Mouse (Mus musculus): ENCODE measurements around the gene Pcsk2.

The Pcsk2 gene

GRCm38 (mm10) chr2:143545758-143546246 lies at the start of gene Pcsk2:
Pcsk2 (plus strand) TSS chr2:143546156.
- peak; percentile 87 for DNase-seq

GRCm38 (mm10) chr2:143500845-143501244 lies 45.1 kb upstream of the Pcsk2 start:
- no peak for DNase-seq

GRCm38 (mm10) chr2:143501760-143502159 lies 44.2 kb upstream of the Pcsk2 start:
- no peak for DNase-seq

- no peak for DNase-seq
These were observed 43.8 kb upstream of the Pcsk2 start for GRCm38 (mm10) chr2:143502203-143502602.

GRCm38 (mm10) chr2:143536485-143536884 lies 9.5 kb upstream of the Pcsk2 start:
- peak; percentile 78 for DNase-seq

GRCm38 (mm10) chr2:143545299-143545751 lies 631 bp upstream of the Pcsk2 start:
- DNase-seq, result peak; percentile 54

GRCm38 (mm10) chr2:143546412-143547211 lies 656 bp downstream of the Pcsk2 start:
- peak; percentile 73 for DNase-seq

GRCm38 (mm10) chr2:143547251-143548090 lies 1.5 kb downstream of the Pcsk2 start:
- peak; percentile 11 for DNase-seq

GRCm38 (mm10) chr2:143560384-143560783 lies 14.4 kb downstream of the Pcsk2 start:
- no peak for DNase-seq

- DNase-seq, result no peak
These were observed 19.1 kb downstream of the Pcsk2 start for GRCm38 (mm10) chr2:143565062-143565461.

- DNase-seq, result no peak
These were observed 20.0 kb downstream of the Pcsk2 start for GRCm38 (mm10) chr2:143565961-143566360.

GRCm38 (mm10) chr2:143585341-143585740 lies 39.4 kb downstream of the Pcsk2 start:
- no peak for DNase-seq

- no peak for DNase-seq
These were observed 44.4 kb downstream of the Pcsk2 start for GRCm38 (mm10) chr2:143590398-143590797.

- DNase-seq, result no peak
These were observed 57.1 kb downstream of the Pcsk2 start for GRCm38 (mm10) chr2:143603071-143603470.

- no peak for DNase-seq
These were observed 58.0 kb downstream of the Pcsk2 start for GRCm38 (mm10) chr2:143603871-143604512.

GRCm38 (mm10) chr2:143610355-143611331 lies 64.7 kb downstream of the Pcsk2 start:
- no peak for DNase-seq

GRCm38 (mm10) chr2:143613466-143613865 lies 67.5 kb downstream of the Pcsk2 start:
- DNase-seq, result no peak

- DNase-seq, result no peak
These were observed 68.8 kb downstream of the Pcsk2 start for GRCm38 (mm10) chr2:143614775-143615174.

GRCm38 (mm10) chr2:143620916-143621315 lies 75.0 kb downstream of the Pcsk2 start:
- DNase-seq, result no peak

GRCm38 (mm10) chr2:143623916-143624315 lies 78.0 kb downstream of the Pcsk2 start:
- no peak for DNase-seq

- no peak for DNase-seq
These were observed 97.3 kb downstream of the Pcsk2 start for GRCm38 (mm10) chr2:143643305-143643704.

GRCm38 (mm10) chr2:143644374-143644773 lies 98.4 kb downstream of the Pcsk2 start:
- no peak for DNase-seq
